Mouse (Mus musculus) skeletal muscle tissue, postnatal 0 days (tissue): ENCODE data around the gene Rock2. TPM values are rescaled to one million over a fixed set of nuclear protein-coding genes. Genes with fewer than 3 reads are reported as not detected.

Experiments used
- polyA plus RNA-seq: library from polyadenylated mRNA; unstranded; fragments of >200 nt; fragmentation: Nextera tagmentation; extraction: Ambion mirVana; gene quantifications from 2 replicates; pipeline ENCODE4 v1.2.1, GENCODE M21; 2015

Rock2 gene
- 26.7 and 30.9 TPM in 2 replicates for polyA plus RNA-seq

GRCm38 (mm10) chr12:16894396-16895220 lies at the start of gene Rock2:
Gene Rock2, plus strand, starts transcription at chr12:16894895.

DNA sequence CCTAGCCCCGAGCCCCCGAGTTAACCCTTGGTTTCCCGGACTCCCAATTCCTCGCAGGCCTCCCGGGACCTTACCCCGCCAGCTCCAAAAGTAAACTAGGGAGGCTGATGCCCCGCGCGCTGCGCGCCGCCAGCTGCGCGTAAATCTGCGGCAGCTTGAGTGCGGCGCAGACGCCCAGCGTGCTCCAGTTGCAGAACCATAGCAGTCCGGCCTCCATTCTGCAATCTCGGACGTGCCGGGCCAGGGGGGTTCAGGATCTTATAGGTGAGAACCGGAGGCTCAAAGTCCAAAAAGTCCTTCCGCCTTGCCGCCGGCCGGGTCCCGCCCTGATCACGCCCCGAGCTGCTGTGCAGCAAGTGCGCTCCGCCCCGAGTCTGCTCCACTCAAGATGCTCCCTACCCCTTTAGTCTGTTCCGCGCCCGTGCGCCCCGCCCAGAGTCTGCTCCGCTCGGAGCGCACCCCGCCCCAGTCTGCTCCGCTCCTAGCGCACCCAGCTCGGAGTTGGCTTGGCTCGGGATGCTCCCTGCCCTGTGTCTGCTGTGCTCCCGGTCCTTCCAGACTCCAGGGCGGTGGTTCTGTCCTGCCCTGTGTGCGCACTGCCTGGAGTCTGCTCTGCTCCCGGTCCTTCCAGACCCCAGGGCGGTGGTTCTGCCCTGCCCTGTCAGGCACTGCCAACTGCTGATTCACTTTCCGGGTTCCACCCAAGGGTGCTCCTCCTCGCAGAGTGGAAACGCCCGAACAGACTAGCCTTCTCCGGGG lies 105.2 kb downstream of the Rock2 start, which contains the start of gene Pqlc3:
TSS of gene Pqlc3 (minus strand) at position 670 of the 759 bp plus-strand sequence.

DNA sequence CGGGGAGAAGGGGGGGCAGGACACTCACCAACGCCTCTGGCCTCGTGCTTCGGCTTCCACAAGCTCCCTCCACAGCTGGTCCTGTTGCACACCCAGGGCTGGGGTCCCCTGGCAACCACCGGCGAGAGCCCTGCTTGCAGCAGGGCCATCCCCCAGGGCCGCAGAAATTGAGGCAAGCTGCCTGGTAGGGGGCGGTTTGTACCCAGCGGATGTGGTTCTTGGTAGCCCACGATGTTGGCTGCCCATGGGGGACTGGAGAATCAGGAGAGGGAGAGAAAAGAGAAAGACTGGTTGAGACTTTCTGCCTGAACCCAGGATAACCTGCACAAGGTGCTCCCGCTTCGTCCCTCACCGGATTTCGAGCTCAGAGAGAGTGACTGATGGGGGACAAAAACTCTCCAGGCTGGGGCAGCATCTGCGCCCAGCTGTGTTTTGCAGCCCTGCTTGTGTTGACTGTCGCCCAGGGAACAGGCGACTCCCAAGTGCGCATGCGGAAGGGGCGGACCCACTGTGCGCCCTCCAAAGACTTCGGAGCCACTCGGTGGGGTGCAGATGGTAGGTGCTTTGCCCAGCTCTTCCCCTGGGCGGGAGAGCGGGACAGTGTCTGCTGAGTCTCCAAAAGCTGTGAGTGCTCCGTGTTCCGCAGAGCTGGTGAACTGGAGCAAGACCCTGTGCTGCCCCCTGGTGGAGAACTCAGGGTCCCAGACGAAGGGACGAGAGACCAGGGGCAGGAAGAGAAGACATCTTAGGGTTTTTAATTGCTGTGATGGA lies 116.6 kb downstream of the Rock2 start, which contains the start of gene 2410004P03Rik:
TSS of gene 2410004P03Rik (minus strand) at position 628 of the 771 bp plus-strand sequence.

Other genes with a start within 250 kb of the Rock2 start
- 0.56 and 0.88 TPM in 2 replicates for gene Ntsr2, start 241.5 kb upstream of the Rock2 start, polyA plus RNA-seq
- 0.17 and 0.53 TPM in 2 replicates for gene Greb1, start 94.0 kb upstream of the Rock2 start, polyA plus RNA-seq
- gene E2f6, start 83.9 kb upstream of the Rock2 start, polyA plus RNA-seq: 44.9 and 45.4 TPM in 2 replicates
- gene Pqlc3, start 105.5 kb downstream of the Rock2 start, polyA plus RNA-seq: 3.0 and 6.1 TPM in 2 replicates
- gene 2410004P03Rik, start 116.8 kb downstream of the Rock2 start, polyA plus RNA-seq: 0.09 and 0.13 TPM in 2 replicates